Mouse (Mus musculus) liver, adult 2 months (tissue): ENCODE results near the gene 2310022A10Rik.

Experiments
- CTCF ChIP-seq: fragments of 200-500 bp; IDR thresholded peaks from 2 replicates; pipeline ENCODE4 v1.5.1; 2011; ENCODE audit warnings: low read depth, low read length, control low read depth
- POLR2A ChIP-seq: fragments of 200-500 bp; IDR thresholded peaks from 2 replicates; pipeline ENCODE4 v1.6.1; 2011; ENCODE audit warnings: low read length, control low read depth; ENCODE audit not compliant: insufficient read depth; ENCODE audit errors: extremely low read depth

DNA sequence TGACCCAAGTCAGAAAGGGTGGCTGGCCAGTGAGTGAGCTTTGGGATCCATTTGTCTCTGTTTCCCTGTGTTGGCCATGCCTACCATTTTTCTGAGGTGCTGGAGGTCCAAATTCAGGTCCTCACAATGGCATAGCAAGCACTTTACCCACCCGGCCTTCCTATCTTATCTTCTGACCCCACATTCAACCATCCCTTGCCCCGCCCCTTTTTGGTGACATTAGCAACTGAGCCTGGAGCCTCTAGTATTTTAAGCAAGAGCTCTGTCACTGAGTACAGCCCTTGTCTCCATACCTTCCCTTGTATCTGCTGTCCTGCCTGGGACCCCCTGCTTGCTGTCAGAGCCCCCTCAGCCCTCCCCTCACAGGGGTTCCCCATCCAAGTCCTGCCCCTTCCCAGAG lies 17.6 kb upstream of the 2310022A10Rik start:
- TF ChIP-seq CTCF (no peak), POLR2A (no peak)
